ENCODE assay signal across 8 mouse cellular contexts in genomic region chr17:34261502-34261901, GRCm38 (mm10). TPM values are rescaled to one million over a fixed set of nuclear protein-coding genes. Genes with fewer than 3 reads are reported as not detected.
DNase-seq lines count a peak whose midpoint lies in the region; ATAC-seq lines count a peak whose summit lies in the region.

No protein-coding gene starts in this region.

- no peak overlapping the region for H3K9ac ChIP-seq in heart, embryonic 14.5 days (ENCODE audit: low read length)
- no peak overlapping the region for H3K9ac ChIP-seq in kidney, embryonic 15.5 days
- H3K9ac ChIP-seq in lung, embryonic 15.5 days = no peak overlapping the region

- no peak overlapping the region for H3K27ac ChIP-seq in heart, embryonic 14.5 days (replicated peaks in 1 of 2; ENCODE audit: control insufficient read depth in 1 of 2, insufficient read depth in 1 of 2, low read depth in 2 of 2, low read length in 2 of 2)
- no peak overlapping the region for H3K27ac ChIP-seq in kidney, embryonic 15.5 days
- no peak overlapping the region for H3K27ac ChIP-seq in lung, embryonic 15.5 days

- H3K9me3 ChIP-seq in heart, embryonic 14.5 days (ENCODE audit: control insufficient read depth, low read length) = no peaks in the 10 kb centered on the region
- no peaks in the 10 kb centered on the region for H3K9me3 ChIP-seq in kidney, embryonic 15.5 days (replicated peaks)
- no peaks in the 10 kb centered on the region for H3K9me3 ChIP-seq in lung, embryonic 15.5 days

- H3K36me3 ChIP-seq in heart, embryonic 14.5 days (ENCODE audit: control insufficient read depth, insufficient read depth, low read length) = no peaks in the 10 kb centered on the region
- no peaks in the 10 kb centered on the region for H3K36me3 ChIP-seq in kidney, embryonic 15.5 days
- no peaks in the 10 kb centered on the region for H3K36me3 ChIP-seq in lung, embryonic 15.5 days

- no peak overlapping the region for H3K4me3 ChIP-seq in heart, embryonic 14.5 days (ENCODE audit: control insufficient read depth in 1 of 2, insufficient read depth in 1 of 2, low read depth in 1 of 2, low read length in 2 of 2)
- no peak overlapping the region for H3K4me3 ChIP-seq in kidney, embryonic 15.5 days (replicated peaks)
- no peak overlapping the region for H3K4me3 ChIP-seq in lung, embryonic 15.5 days

- DNase-seq in 3T3-L1 (ENCODE audit: low read depth, low spot score) = peak; percentile 73
- peak; percentile 70 for DNase-seq in T-cell, adult 2 months (ENCODE audit: low spot score)
- DNase-seq in embryo, embryonic 10 days (ENCODE audit: low spot score) = peak; percentile 66
- peak; percentile 46 for DNase-seq in testis, postnatal 14 days (ENCODE audit: low spot score)

- 17% methylated on average over 4 of the region's 4 CpGs for WGBS in heart, embryonic 14.5 days
- WGBS in kidney, embryonic 15.5 days = 22% methylated on average over 4 of the region's 4 CpGs
- WGBS in lung, embryonic 15.5 days = 23% methylated on average over 4 of the region's 4 CpGs

- ATAC-seq in heart, embryonic 14.5 days (ENCODE audit: insufficient number of reproducible peaks, insufficient read depth, low FRiP score, low read depth) = peak; percentile 50; the same call in 1 of the 2 replicates
- ATAC-seq in kidney, embryonic 15.5 days (replicated peaks; ENCODE audit: low FRiP score) = peak; percentile 24; the same call in 1 of the 2 replicates
- ATAC-seq in lung, embryonic 15.5 days (ENCODE audit: borderline replicate concordance, extremely low read depth, low FRiP score, low TSS enrichment) = peak; percentile 53; the same call in 1 of the 2 replicates
- ATAC-seq in neutrophil, adult 5-6 weeks (ENCODE audit: extremely low read depth, insufficient number of reproducible peaks, low FRiP score, poor library complexity, severe bottlenecking) = peak; percentile 45

- peaks cover 16% of the 10 kb centered on the region for H3K27me3 ChIP-seq in heart, embryonic 14.5 days (ENCODE audit: control insufficient read depth, insufficient read depth, low read length)
- peaks cover 43% of the 10 kb centered on the region for H3K27me3 ChIP-seq in kidney, embryonic 15.5 days
- H3K27me3 ChIP-seq in lung, embryonic 15.5 days = peaks cover 55% of the 10 kb centered on the region

- H3K4me2 ChIP-seq in heart, embryonic 14.5 days (ENCODE audit: low read length) = no peak overlapping the region
- no peak overlapping the region for H3K4me2 ChIP-seq in kidney, embryonic 15.5 days
- H3K4me2 ChIP-seq in lung, embryonic 15.5 days = no peak overlapping the region

- peaks cover 5 to 12% of the 10 kb centered on the region in 2 experiments; a peak in 3 of 4 replicates for H3K4me1 ChIP-seq in heart, embryonic 14.5 days (ENCODE audit: control insufficient read depth in 2 of 2, insufficient read depth in 2 of 2, low read length in 2 of 2)
- H3K4me1 ChIP-seq in kidney, embryonic 15.5 days = peaks cover 28% of the 10 kb centered on the region
- H3K4me1 ChIP-seq in lung, embryonic 15.5 days = peaks cover 21% of the 10 kb centered on the region

RNA-seq across cellular contexts. Expression of gene H2-Ab1, which starts 4.0 kb away (rescaled TPM):
- 7.0 and 10.0 TPM in 2 replicates for polyA plus RNA-seq in heart, embryonic 14.5 days (2014; fragmentation: Nextera tagmentation; extraction: Ambion mirVana)
- 23.3 and 27.5 TPM in 2 replicates for polyA plus RNA-seq in kidney, embryonic 15.5 days (2015; fragmentation: Nextera tagmentation; extraction: Ambion mirVana)
- polyA plus RNA-seq in lung, embryonic 15.5 days (2015; fragmentation: Nextera tagmentation; extraction: Ambion mirVana) = 12.1 and 42.0 TPM in 2 replicates
- total RNA-seq in neutrophil, adult 5-6 weeks (2017) = 2,894 and 2,999 TPM in 2 replicates

RNA-seq across cellular contexts. Expression of gene H2-Ob, which starts 22.8 kb away (rescaled TPM):
- not detected in 2 replicates for polyA plus RNA-seq in heart, embryonic 14.5 days (2014; fragmentation: Nextera tagmentation; extraction: Ambion mirVana)
- polyA plus RNA-seq in kidney, embryonic 15.5 days (2015; fragmentation: Nextera tagmentation; extraction: Ambion mirVana) = 0.13 TPM in 1 of 2 replicates, not detected in the other
- polyA plus RNA-seq in lung, embryonic 15.5 days (2015; fragmentation: Nextera tagmentation; extraction: Ambion mirVana) = 0.09 and 0.14 TPM in 2 replicates
- 965 and 1,002 TPM in 2 replicates for total RNA-seq in neutrophil, adult 5-6 weeks (2017)

RNA-seq across cellular contexts. Expression of gene H2-Aa, which starts 26.1 kb away (rescaled TPM):
- polyA plus RNA-seq in heart, embryonic 14.5 days (2014; fragmentation: Nextera tagmentation; extraction: Ambion mirVana) = 1.2 and 2.5 TPM in 2 replicates
- 2.1 and 2.3 TPM in 2 replicates for polyA plus RNA-seq in kidney, embryonic 15.5 days (2015; fragmentation: Nextera tagmentation; extraction: Ambion mirVana)
- 6.3 and 18.9 TPM in 2 replicates for polyA plus RNA-seq in lung, embryonic 15.5 days (2015; fragmentation: Nextera tagmentation; extraction: Ambion mirVana)
- 2,237 and 2,269 TPM in 2 replicates for total RNA-seq in neutrophil, adult 5-6 weeks (2017)

RNA-seq across cellular contexts. Expression of gene H2-Eb1, which starts 44.2 kb away (rescaled TPM):
- 2.6 and 3.0 TPM in 2 replicates for polyA plus RNA-seq in heart, embryonic 14.5 days (2014; fragmentation: Nextera tagmentation; extraction: Ambion mirVana)
- polyA plus RNA-seq in kidney, embryonic 15.5 days (2015; fragmentation: Nextera tagmentation; extraction: Ambion mirVana) = 6.2 and 6.9 TPM in 2 replicates
- 4.7 and 12.0 TPM in 2 replicates for polyA plus RNA-seq in lung, embryonic 15.5 days (2015; fragmentation: Nextera tagmentation; extraction: Ambion mirVana)
- 2,076 and 2,332 TPM in 2 replicates for total RNA-seq in neutrophil, adult 5-6 weeks (2017)

RNA-seq across cellular contexts. Expression of gene Tap2, which starts 58.2 kb away (rescaled TPM):
- polyA plus RNA-seq in heart, embryonic 14.5 days (2014; fragmentation: Nextera tagmentation; extraction: Ambion mirVana) = 2.1 and 2.8 TPM in 2 replicates
- polyA plus RNA-seq in kidney, embryonic 15.5 days (2015; fragmentation: Nextera tagmentation; extraction: Ambion mirVana) = 3.5 and 4.1 TPM in 2 replicates
- polyA plus RNA-seq in lung, embryonic 15.5 days (2015; fragmentation: Nextera tagmentation; extraction: Ambion mirVana) = 8.6 and 12.7 TPM in 2 replicates
- 108 and 112 TPM in 2 replicates for total RNA-seq in neutrophil, adult 5-6 weeks (2017)
